Mouse (Mus musculus) megakaryocyte, embryonic 14.5 days (primary cell): ENCODE results near the gene Gstt1.

ENCODE experiments used
- FLI1 ChIP-seq: IDR thresholded peaks from 2 replicates; pipeline ENCODE4 v1.6.1; 2012; ENCODE audit warnings: low read length, inconsistent platforms, mixed read lengths
- GATA1 ChIP-seq: IDR thresholded peaks from 3 replicates; pipeline ENCODE4 v1.6.1; 2012; ENCODE audit warnings: mixed read lengths, low read length, inconsistent platforms, borderline replicate concordance

- TF ChIP-seq GATA1 (no peak), FLI1 (no peak)
Observed at GRCm38 (mm10) chr10:75772795-75773664, 25.4 kb downstream of the Gstt1 start, which contains the start of gene Ddt.
